Mouse (Mus musculus): ENCODE data around the gene Eif2ak4. TPM values are rescaled to one million over a fixed set of nuclear protein-coding genes. Genes with fewer than 3 reads are reported as not detected.

The Eif2ak4 gene
- polyA plus RNA-seq (2016; fragmentation: Nextera tagmentation; extraction: Ambion mirVana), result 14.3 and 15.7 TPM in 2 replicates

- Histone ChIP-seq H3K36me3 (no peaks in the 10 kb centered on the region), H3K4me2 (replicated peaks) (peak within 1 kb of the TSS; percentile 70), H3K27ac (peak within 1 kb of the TSS; percentile 87), H3K4me1 (peaks cover 10% of the 10 kb centered on the region), H3K9ac (peak within 1 kb of the TSS; percentile 62), H3K27me3 (no peaks in the 10 kb centered on the region), H3K9me3 (no peaks in the 10 kb centered on the region), H3K4me3 (peak within 1 kb of the TSS; percentile 59)
- ATAC-seq (ENCODE audit: insufficient number of reproducible peaks, insufficient read depth, low FRiP score, low TSS enrichment), result peak; percentile 98
- under 1% methylated on average over 61 of the region's 61 CpGs for WGBS
Measured at GRCm38 (mm10) chr2:118388341-118389335, at the start of gene Eif2ak4. Gene Eif2ak4, plus strand, starts transcription at chr2:118388618.

DNA sequence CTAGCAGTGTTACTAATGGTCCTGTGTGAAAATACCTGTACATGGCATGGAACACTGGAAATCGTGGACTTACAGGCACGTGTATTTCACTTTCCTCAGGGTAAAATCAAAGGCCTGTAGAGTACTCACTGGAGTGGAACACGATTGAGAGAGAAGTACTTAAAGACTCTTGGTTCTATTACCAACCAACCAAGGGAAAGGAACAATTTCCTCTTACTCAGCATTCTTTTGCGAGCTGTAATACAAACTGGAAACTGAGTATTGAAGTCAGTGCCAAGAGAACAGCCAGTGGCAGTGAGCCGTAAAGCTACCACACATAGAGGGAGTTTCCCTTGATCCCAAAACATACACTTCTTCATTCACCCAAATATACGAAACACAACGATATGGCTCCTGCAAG, 47.1 kb upstream of the Eif2ak4 start:
- Histone ChIP-seq H3K4me3 (no peak overlapping the region), H3K4me2 (replicated peaks) (no peak overlapping the region), H3K36me3 (no peaks in the 10 kb centered on the region), H3K9me3 (no peaks in the 10 kb centered on the region), H3K4me1 (no peaks in the 10 kb centered on the region), H3K27me3 (no peaks in the 10 kb centered on the region), H3K9ac (no peak overlapping the region), H3K27ac (no peak overlapping the region)
- WGBS, result 80% methylated on average over 7 of the region's 7 CpGs
- ATAC-seq (ENCODE audit: insufficient number of reproducible peaks, insufficient read depth, low FRiP score, low TSS enrichment), result no peak

DNA sequence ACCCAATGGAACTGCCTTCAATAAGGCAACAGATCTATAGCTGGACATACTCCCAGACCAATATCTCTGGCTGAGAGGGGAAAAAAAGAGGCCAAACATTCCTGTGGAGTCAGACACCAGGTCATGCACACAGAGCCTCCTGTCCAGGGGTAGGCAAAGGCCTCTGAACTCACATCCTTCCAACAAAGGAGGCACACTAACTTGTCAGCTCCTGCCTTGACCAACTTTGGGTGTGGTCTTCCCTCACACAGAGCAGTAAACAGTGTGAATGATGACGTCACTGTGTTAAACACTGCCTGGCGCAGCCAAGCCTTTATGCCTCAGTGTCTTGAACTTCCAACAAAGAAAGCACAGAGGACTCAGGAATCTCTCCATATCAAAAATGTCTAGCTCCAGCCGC, 44.5 kb upstream of the Eif2ak4 start:
- Histone ChIP-seq H3K4me3 (no peak overlapping the region), H3K27ac (no peak overlapping the region), H3K36me3 (no peaks in the 10 kb centered on the region), H3K9ac (no peak overlapping the region), H3K27me3 (no peaks in the 10 kb centered on the region), H3K9me3 (no peaks in the 10 kb centered on the region), H3K4me1 (no peaks in the 10 kb centered on the region), H3K4me2 (replicated peaks) (no peak overlapping the region)
- no peak for ATAC-seq (ENCODE audit: insufficient number of reproducible peaks, insufficient read depth, low FRiP score, low TSS enrichment)
- WGBS, result 77% methylated on average over 3 of the region's 3 CpGs

GRCm38 (mm10) chr2:118345535-118345934, 42.9 kb upstream of the Eif2ak4 start:
- no peak overlapping the region for H3K9ac ChIP-seq
- H3K27me3 ChIP-seq, result no peaks in the 10 kb centered on the region
- WGBS, result 43% methylated on average over 1 of the region's 1 CpGs
- no peak for ATAC-seq (ENCODE audit: insufficient number of reproducible peaks, insufficient read depth, low FRiP score, low TSS enrichment)
- no peak overlapping the region for H3K4me2 ChIP-seq (replicated peaks)
- no peaks in the 10 kb centered on the region for H3K36me3 ChIP-seq
- H3K4me3 ChIP-seq, result no peak overlapping the region
- H3K27ac ChIP-seq, result no peak overlapping the region
- no peaks in the 10 kb centered on the region for H3K4me1 ChIP-seq
- H3K9me3 ChIP-seq, result no peaks in the 10 kb centered on the region

- ATAC-seq (ENCODE audit: insufficient number of reproducible peaks, insufficient read depth, low FRiP score, low TSS enrichment), result no peak
- no peaks in the 10 kb centered on the region for H3K9me3 ChIP-seq
- no peak overlapping the region for H3K9ac ChIP-seq
- H3K4me2 ChIP-seq (replicated peaks), result no peak overlapping the region
- WGBS, result 50% methylated on average over 4 of the region's 4 CpGs
- H3K27me3 ChIP-seq, result no peaks in the 10 kb centered on the region
- H3K4me1 ChIP-seq, result no peaks in the 10 kb centered on the region
- H3K4me3 ChIP-seq, result no peak overlapping the region
- no peaks in the 10 kb centered on the region for H3K36me3 ChIP-seq
- H3K27ac ChIP-seq, result no peak overlapping the region
Measured at GRCm38 (mm10) chr2:118353498-118353897, 34.9 kb upstream of the Eif2ak4 start.

- no peaks in the 10 kb centered on the region for H3K36me3 ChIP-seq
- H3K4me2 ChIP-seq (replicated peaks), result no peak overlapping the region
- no peaks in the 10 kb centered on the region for H3K27me3 ChIP-seq
- WGBS, result 68% methylated on average over 4 of the region's 4 CpGs
- H3K9me3 ChIP-seq, result no peaks in the 10 kb centered on the region
- no peaks in the 10 kb centered on the region for H3K4me1 ChIP-seq
- H3K27ac ChIP-seq, result no peak overlapping the region
- H3K9ac ChIP-seq, result no peak overlapping the region
- H3K4me3 ChIP-seq, result no peak overlapping the region
- no peak for ATAC-seq (ENCODE audit: insufficient number of reproducible peaks, insufficient read depth, low FRiP score, low TSS enrichment)
Measured at GRCm38 (mm10) chr2:118353916-118354403, 34.5 kb upstream of the Eif2ak4 start.

DNA sequence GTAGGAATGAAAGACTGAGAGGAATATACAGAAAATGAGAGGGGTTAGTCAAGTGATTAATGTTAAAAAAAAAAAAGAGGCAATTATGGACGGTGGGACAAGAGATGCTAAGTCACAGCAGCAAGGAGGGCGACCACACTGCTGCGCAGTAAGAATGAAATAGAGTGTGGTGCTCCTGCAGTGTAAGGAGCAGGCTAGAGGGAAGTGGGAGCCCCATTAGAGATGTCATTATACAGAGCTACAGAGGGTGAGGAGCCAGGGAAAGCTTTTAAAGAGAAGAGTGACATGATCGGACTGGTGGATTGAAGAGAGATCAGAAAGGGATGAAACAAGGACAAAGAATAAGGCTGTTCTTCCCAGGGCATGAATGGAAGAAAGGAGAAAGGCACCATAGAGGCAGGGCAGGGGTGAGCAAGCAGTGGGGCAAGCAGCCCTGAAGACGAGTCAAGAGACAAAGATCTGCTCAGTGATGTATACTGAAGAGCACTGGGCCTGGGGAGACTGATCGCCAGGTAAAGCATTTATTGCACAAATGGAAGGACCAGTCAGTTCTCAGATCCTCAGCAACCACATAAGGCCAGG, 33.2 kb upstream of the Eif2ak4 start:
- 68% methylated on average over 6 of the region's 6 CpGs for WGBS
- Histone ChIP-seq H3K4me3 (no peak overlapping the region), H3K27me3 (no peaks in the 10 kb centered on the region), H3K36me3 (no peaks in the 10 kb centered on the region), H3K4me2 (replicated peaks) (no peak overlapping the region), H3K27ac (no peak overlapping the region), H3K9me3 (no peaks in the 10 kb centered on the region), H3K9ac (no peak overlapping the region), H3K4me1 (no peaks in the 10 kb centered on the region)
- ATAC-seq (ENCODE audit: insufficient number of reproducible peaks, insufficient read depth, low FRiP score, low TSS enrichment), result no peak

- H3K36me3 ChIP-seq, result no peaks in the 10 kb centered on the region
- H3K4me3 ChIP-seq, result no peak overlapping the region
- no peak overlapping the region for H3K4me2 ChIP-seq (replicated peaks)
- peaks cover 35% of the 10 kb centered on the region for H3K27me3 ChIP-seq
- no peak overlapping the region for H3K27ac ChIP-seq
- H3K9ac ChIP-seq, result no peak overlapping the region
- no peak for ATAC-seq (ENCODE audit: insufficient number of reproducible peaks, insufficient read depth, low FRiP score, low TSS enrichment)
- no peaks in the 10 kb centered on the region for H3K9me3 ChIP-seq
- WGBS, result 48% methylated on average over 1 of the region's 1 CpGs
- peaks cover 9% of the 10 kb centered on the region; the same call in 1 of the 2 replicates for H3K4me1 ChIP-seq
Measured at GRCm38 (mm10) chr2:118371841-118372240, 16.6 kb upstream of the Eif2ak4 start.

DNA sequence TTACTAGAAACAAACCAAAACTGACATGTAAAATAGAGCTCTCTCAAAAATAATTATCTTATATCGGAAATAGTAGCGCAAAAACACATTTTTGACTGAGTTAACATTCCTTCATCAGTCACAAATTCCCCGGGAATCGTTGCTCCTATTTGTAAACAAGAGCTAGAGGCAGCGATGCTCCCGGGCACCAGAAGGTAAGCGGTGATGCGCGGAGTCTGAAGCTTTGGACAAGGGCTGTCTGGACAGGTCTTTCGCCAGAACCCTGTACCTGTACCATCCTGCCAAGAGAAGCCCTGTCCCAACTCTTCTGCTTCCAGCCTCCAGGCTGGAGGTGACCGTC, 15.9 kb upstream of the Eif2ak4 start:
- no peak for ATAC-seq (ENCODE audit: insufficient number of reproducible peaks, insufficient read depth, low FRiP score, low TSS enrichment)
- H3K4me3 ChIP-seq, result peak overlapping the region; percentile 49
- H3K27me3 ChIP-seq, result peaks cover 35% of the 10 kb centered on the region
- H3K4me1 ChIP-seq, result peaks cover 9% of the 10 kb centered on the region; the same call in 1 of the 2 replicates
- H3K36me3 ChIP-seq, result no peaks in the 10 kb centered on the region
- no peak overlapping the region for H3K27ac ChIP-seq
- H3K4me2 ChIP-seq (replicated peaks), result peak overlapping the region; percentile 94
- 8% methylated on average over 11 of the region's 11 CpGs for WGBS
- H3K9me3 ChIP-seq, result no peaks in the 10 kb centered on the region
- peak overlapping the region; percentile 56; the same call in 1 of the 2 replicates for H3K9ac ChIP-seq

DNA sequence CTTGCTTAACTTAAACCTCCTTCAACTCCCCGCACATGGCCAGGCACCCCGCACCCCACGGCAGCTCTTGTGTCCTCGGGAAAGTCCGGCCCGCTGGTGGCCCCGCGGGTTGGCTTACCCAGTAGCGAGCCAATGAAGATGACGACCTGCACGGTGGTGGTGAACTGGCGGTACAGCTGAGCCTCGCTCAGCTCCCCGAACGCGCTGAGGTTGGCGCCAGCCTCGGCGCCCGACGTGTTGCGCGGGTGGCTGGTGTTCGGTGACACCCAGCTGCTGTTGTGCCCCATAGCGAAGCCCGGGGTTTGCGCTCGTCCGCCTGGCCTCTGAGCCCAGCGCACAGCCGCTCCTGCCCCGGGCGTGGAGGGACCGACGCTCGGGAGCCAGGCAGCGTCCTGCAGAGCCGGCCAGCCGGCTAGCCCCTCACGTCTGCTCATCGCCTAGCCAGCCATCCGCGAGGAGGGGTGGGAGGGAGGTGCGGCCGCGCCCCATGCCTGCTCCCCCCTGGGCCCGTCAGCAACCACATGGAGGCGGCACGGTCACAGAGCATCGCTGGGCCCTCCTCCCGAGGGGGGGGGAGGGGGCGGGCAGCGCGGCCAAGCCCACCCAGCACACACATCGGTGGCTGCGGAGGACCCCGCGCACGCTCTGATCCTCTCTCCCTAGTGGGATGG, 15.4 kb upstream of the Eif2ak4 start, which contains the start of gene Gpr176:
Gene Gpr176, minus strand, starts transcription at position 519 of the 671 bp plus-strand sequence.
- peak within 1 kb of the TSS; percentile 94 for H3K4me2 ChIP-seq (replicated peaks)
- H3K27me3 ChIP-seq, result peaks cover 35% of the 10 kb centered on the region
- no peaks in the 10 kb centered on the region for H3K36me3 ChIP-seq
- peak within 1 kb of the TSS; percentile 56 for H3K9ac ChIP-seq
- peak; percentile 74 for ATAC-seq (ENCODE audit: insufficient number of reproducible peaks, insufficient read depth, low FRiP score, low TSS enrichment)
- WGBS, result under 1% methylated on average over 52 of the region's 59 CpGs
- peaks cover 9% of the 10 kb centered on the region; the same call in 1 of the 2 replicates for H3K4me1 ChIP-seq
- no peaks in the 10 kb centered on the region for H3K9me3 ChIP-seq
- no peak within 1 kb of the TSS for H3K27ac ChIP-seq
- H3K4me3 ChIP-seq, result peak within 1 kb of the TSS; percentile 49

GRCm38 (mm10) chr2:118373572-118374279, 14.7 kb upstream of the Eif2ak4 start:
- H3K9me3 ChIP-seq, result no peaks in the 10 kb centered on the region
- H3K27me3 ChIP-seq, result peaks cover 35% of the 10 kb centered on the region
- no peak overlapping the region for H3K27ac ChIP-seq
- H3K36me3 ChIP-seq, result no peaks in the 10 kb centered on the region
- H3K9ac ChIP-seq, result peak overlapping the region; percentile 56
- peak; percentile 88 for ATAC-seq (ENCODE audit: insufficient number of reproducible peaks, insufficient read depth, low FRiP score, low TSS enrichment)
- peaks cover 9% of the 10 kb centered on the region; the same call in 1 of the 2 replicates for H3K4me1 ChIP-seq
- H3K4me2 ChIP-seq (replicated peaks), result peak overlapping the region; percentile 94
- H3K4me3 ChIP-seq, result peak overlapping the region; percentile 49
- 2% methylated on average over 43 of the region's 43 CpGs for WGBS

Measured in embryonic facial prominence, embryonic 12.5 days (tissue).